Mouse (Mus musculus) liver, embryonic 14.5 days (tissue): ENCODE measurements around the gene Ccl6.

Source experiments
- CTCF ChIP-seq: IDR thresholded peaks from 2 replicates; pipeline ENCODE4 v1.5.1; 2016; ENCODE audit warnings: antibody characterized with exemption, low read depth, control low read depth
- EP300 ChIP-seq: IDR thresholded peaks from 2 replicates; pipeline ENCODE4 v1.6.1; 2016; ENCODE audit warnings: antibody characterized with exemption, low read depth

DNA sequence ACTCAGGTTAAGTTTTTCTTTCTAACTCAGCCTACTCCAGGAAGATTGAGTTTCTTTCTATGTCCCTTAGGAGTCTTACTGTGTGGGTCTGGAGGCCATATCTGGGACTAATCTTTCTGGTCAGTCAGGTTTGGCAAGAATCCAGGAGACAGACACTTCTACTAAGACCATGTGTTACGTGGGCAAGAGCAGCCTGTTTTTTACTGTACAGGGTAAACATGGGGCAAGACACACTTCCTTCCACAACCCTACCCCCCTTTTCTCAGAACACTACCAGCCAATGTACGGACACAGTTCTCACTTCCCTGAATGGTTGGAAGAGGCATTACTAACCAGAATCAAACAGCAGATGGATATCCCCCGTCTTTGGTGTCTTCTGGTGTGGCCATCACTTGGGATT, 48.7 kb downstream of the Ccl6 start:
- TF ChIP-seq CTCF (no peak), EP300 (no peak)
